Mouse (Mus musculus): ENCODE results near the gene Cgas. TPM values are rescaled to one million over a fixed set of nuclear protein-coding genes. Genes with fewer than 3 reads are reported as not detected.

Gene Cgas
- polyA plus RNA-seq (2015; fragmentation: Nextera tagmentation; extraction: Ambion mirVana): 2.3 and 2.4 TPM in 2 replicates

DNA sequence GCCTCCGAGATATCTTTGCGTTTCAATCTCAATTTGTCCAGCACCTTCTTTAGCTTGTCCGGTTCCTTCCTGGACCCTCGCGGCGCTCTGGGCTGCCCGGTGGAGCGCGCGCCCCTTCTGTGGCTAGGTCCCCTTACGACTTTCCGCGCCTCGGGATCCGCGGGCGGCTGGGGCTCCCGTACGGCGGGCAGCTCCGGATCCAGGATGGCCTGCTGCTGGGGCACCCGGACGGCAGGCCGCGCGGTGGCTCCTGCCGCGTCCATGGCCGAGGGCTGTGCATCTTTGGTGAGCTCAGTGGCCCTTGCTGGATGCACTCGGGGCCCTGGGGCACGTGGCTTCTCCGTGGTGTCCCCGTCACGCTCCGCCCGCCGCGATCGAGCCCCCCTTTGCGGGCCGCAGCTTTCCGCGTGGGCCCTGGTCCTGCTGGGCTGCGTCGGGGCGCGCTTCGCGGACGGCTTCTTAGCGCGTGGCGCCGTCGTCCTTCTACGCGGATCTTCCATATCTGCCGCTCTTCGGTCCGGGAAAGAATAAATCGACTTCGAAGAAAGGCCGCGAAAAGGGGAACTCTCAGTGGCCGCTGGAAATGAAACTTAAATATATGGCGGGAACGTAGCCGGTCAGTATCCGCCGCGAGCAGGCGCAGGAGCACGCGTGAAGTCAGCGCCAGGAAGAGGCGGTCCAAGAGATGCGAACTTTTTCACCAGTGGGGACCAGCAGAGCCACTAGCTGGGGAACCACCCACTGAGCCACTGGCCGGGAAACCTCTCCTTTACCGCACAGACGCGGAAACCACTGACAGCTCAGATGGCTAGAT, at the start of gene Cgas:
Cgas (minus strand) TSS at position 659 of the 814 bp plus-strand sequence.

DNA sequence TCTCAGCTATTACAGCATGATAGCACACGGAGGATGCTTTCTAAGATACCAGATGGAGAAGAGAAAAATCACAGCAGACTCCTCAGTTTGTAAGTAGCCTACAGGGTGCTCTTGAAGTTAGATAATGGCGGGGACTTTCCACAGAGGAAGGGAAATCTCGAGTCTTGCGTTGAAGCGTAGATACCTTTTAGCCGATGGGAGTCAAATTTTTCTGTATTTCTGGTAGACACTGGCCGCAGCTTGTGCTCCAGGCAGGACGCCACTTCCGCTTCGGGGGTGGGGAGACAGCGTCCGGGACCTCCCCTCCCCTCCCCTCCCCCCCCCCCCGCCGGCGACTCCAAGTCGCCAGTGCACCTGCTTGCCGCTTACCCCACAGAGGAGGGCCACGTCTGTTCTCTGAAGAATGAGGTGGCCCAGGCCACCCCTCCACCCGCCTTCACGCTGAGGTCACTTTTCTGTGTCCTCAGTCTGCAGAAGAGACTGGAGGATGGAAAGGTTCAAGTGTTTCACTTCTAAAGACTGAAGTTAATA, 45.9 kb upstream of the Cgas start, which contains the start of gene Eef1a1:
Eef1a1 (minus strand) TSS at position 262 of the 531 bp plus-strand sequence.

GRCm38 (mm10) chr9:78447973-78448873, 5.2 kb upstream of the Cgas start, which contains the start of the genes Mto1 and Gm17324:
TSS of gene Mto1 (plus strand) at chr9:78448208.
TSS of gene Gm17324 (minus strand) at chr9:78448786.

GRCm38 (mm10) chr9:78395630-78396351, 47.2 kb downstream of the Cgas start, which contains the start of gene Ddx43:
TSS of gene Ddx43 (plus strand) at chr9:78395777.

Other genes with a start within 250 kb of the Cgas start
- not detected in 2 replicates for gene Gsta1, start 212.6 kb downstream of the Cgas start, polyA plus RNA-seq (2015; fragmentation: Nextera tagmentation; extraction: Ambion mirVana)
- not detected in 2 replicates for gene Gm3776, start 186.1 kb downstream of the Cgas start, polyA plus RNA-seq (2015; fragmentation: Nextera tagmentation; extraction: Ambion mirVana)
- gene Gm10639, start 153.3 kb downstream of the Cgas start, polyA plus RNA-seq (2015; fragmentation: Nextera tagmentation; extraction: Ambion mirVana): not detected in 2 replicates
- not detected in 2 replicates for gene Omt2a, start 128.4 kb downstream of the Cgas start, polyA plus RNA-seq (2015; fragmentation: Nextera tagmentation; extraction: Ambion mirVana)
- gene Omt2b, start 115.6 kb downstream of the Cgas start, polyA plus RNA-seq (2015; fragmentation: Nextera tagmentation; extraction: Ambion mirVana): not detected in 2 replicates
- gene Gsta2, start 87.4 kb downstream of the Cgas start, polyA plus RNA-seq (2015; fragmentation: Nextera tagmentation; extraction: Ambion mirVana): not detected in 2 replicates
- not detected in 2 replicates for gene Dppa5a, start 75.1 kb downstream of the Cgas start, polyA plus RNA-seq (2015; fragmentation: Nextera tagmentation; extraction: Ambion mirVana)
- gene Ooep, start 64.5 kb downstream of the Cgas start, polyA plus RNA-seq (2015; fragmentation: Nextera tagmentation; extraction: Ambion mirVana): 0.16 and 0.28 TPM in 2 replicates
- gene Ddx43, start 47.5 kb downstream of the Cgas start, polyA plus RNA-seq (2015; fragmentation: Nextera tagmentation; extraction: Ambion mirVana): 0.07 TPM in 1 of 2 replicates, not detected in the other
- 18.8 and 21.3 TPM in 2 replicates for gene Mto1, start 5.0 kb upstream of the Cgas start, polyA plus RNA-seq (2015; fragmentation: Nextera tagmentation; extraction: Ambion mirVana)
- 1.3 and 1.8 TPM in 2 replicates for gene Gm17324, start 5.5 kb upstream of the Cgas start, polyA plus RNA-seq (2015; fragmentation: Nextera tagmentation; extraction: Ambion mirVana)
- 2,612 and 2,799 TPM in 2 replicates for gene Eef1a1, start 45.9 kb upstream of the Cgas start, polyA plus RNA-seq (2015; fragmentation: Nextera tagmentation; extraction: Ambion mirVana)
- 4.9 and 6.9 TPM in 2 replicates for gene Slc17a5, start 144.8 kb upstream of the Cgas start, polyA plus RNA-seq (2015; fragmentation: Nextera tagmentation; extraction: Ambion mirVana)
- 0.72 and 0.90 TPM in 2 replicates for gene Cd109, start 172.3 kb upstream of the Cgas start, polyA plus RNA-seq (2015; fragmentation: Nextera tagmentation; extraction: Ambion mirVana)

Measured in spleen, postnatal 0 days (tissue).